Comparison of ENCODE assay signal across 12 mouse cellular contexts in genomic region chr3:131471836-131472235, GRCm38 (mm10). TPM values are rescaled to one million over a fixed set of nuclear protein-coding genes. Genes with fewer than 3 reads are reported as not detected.
DNase-seq lines count a peak whose midpoint lies in the region; ATAC-seq and TF ChIP-seq lines count a peak whose summit lies in the region.
"Had no signal": no experiment of that assay in that cellular context is flagged by ENCODE, and none has a peak within 500 bp of the region (broad histone marks: within the 10 kb centered on the region; RNA-seq: fewer than 3 reads in every experiment).

No protein-coding gene starts in this region.

- no peak overlapping the region for H3K4me3 ChIP-seq in left cerebral cortex, adult 2 months
- H3K4me3 ChIP-seq in bone marrow, adult 2 months (replicated peaks; ENCODE audit: control insufficient read depth, low read depth, low read length): no peak overlapping the region
- H3K4me3 ChIP-seq in hindbrain, embryonic 11.5 days (ENCODE audit: low read depth, low read length): no peak overlapping the region
- no peak overlapping the region for H3K4me3 ChIP-seq in midbrain, postnatal 0 days (ENCODE audit: low read depth, low read length)
- H3K4me3 ChIP-seq: stomach, embryonic 15.5 days had no signal

- 75% methylated on average over 6 of the region's 6 CpGs for WGBS in bone marrow, adult 2 months
- WGBS in hindbrain, embryonic 11.5 days: 46% methylated on average over 6 of the region's 6 CpGs
- 39% methylated on average over 6 of the region's 6 CpGs for WGBS in midbrain, postnatal 0 days

- no peaks in the 10 kb centered on the region for H3K9me3 ChIP-seq in hindbrain, embryonic 11.5 days (ENCODE audit: control insufficient read depth, low read length)
- H3K9me3 ChIP-seq in midbrain, postnatal 0 days (ENCODE audit: low read length): no peaks in the 10 kb centered on the region
- H3K9me3 ChIP-seq: stomach, embryonic 15.5 days had no signal

- peaks cover 11% of the 10 kb centered on the region for H3K4me1 ChIP-seq in bone marrow, adult 2 months (ENCODE audit: control insufficient read depth, insufficient read depth, low read length)
- no peaks in the 10 kb centered on the region; the same call in 1 of the 2 replicates for H3K4me1 ChIP-seq in hindbrain, embryonic 11.5 days (replicated peaks; ENCODE audit: control insufficient read depth, insufficient read depth, low read length)
- H3K4me1 ChIP-seq in midbrain, postnatal 0 days (ENCODE audit: insufficient read depth, low read length): 0 out of 2 replicates have a peak, but pooled peaks cover 3% of the 10 kb centered on the region
- H3K4me1 ChIP-seq: stomach, embryonic 15.5 days had no signal

- no peak overlapping the region for H3K9ac ChIP-seq in hindbrain, embryonic 11.5 days (ENCODE audit: low read depth, low read length)
- no peak overlapping the region for H3K9ac ChIP-seq in midbrain, postnatal 0 days (replicated peaks; ENCODE audit: low read length, poor library complexity, severe bottlenecking)
- H3K9ac ChIP-seq: stomach, embryonic 15.5 days had no signal

- no peak overlapping the region for H3K4me2 ChIP-seq in hindbrain, embryonic 11.5 days (replicated peaks; ENCODE audit: low read depth, low read length)
- no peak overlapping the region for H3K4me2 ChIP-seq in midbrain, postnatal 0 days (ENCODE audit: low read depth, low read length, poor library complexity, severe bottlenecking)
- H3K4me2 ChIP-seq: stomach, embryonic 15.5 days had no signal

- no peak overlapping the region for H3K27ac ChIP-seq in left cerebral cortex, adult 2 months
- H3K27ac ChIP-seq in bone marrow, adult 2 months (ENCODE audit: control insufficient read depth, insufficient read depth, low read depth, low read length, poor library complexity): peak overlapping the region; percentile 35
- H3K27ac ChIP-seq in hindbrain, embryonic 11.5 days (ENCODE audit: low read depth, low read length): no peak overlapping the region
- H3K27ac ChIP-seq in midbrain, postnatal 0 days (ENCODE audit: low read depth, low read length): no peak overlapping the region
- H3K27ac ChIP-seq: stomach, embryonic 15.5 days had no signal

- intact Hi-C loops in left cerebral cortex, adult 2 months (cut with DNase I): no loop called here
- intact Hi-C loops in left cerebral cortex, postnatal 14 days (cut with DNase I): no loop called here

- no peaks in the 10 kb centered on the region for H3K36me3 ChIP-seq in hindbrain, embryonic 11.5 days (ENCODE audit: control insufficient read depth, insufficient read depth, low read length)
- no peaks in the 10 kb centered on the region for H3K36me3 ChIP-seq in midbrain, postnatal 0 days (ENCODE audit: insufficient read depth, low read length)
- H3K36me3 ChIP-seq: stomach, embryonic 15.5 days had no signal

- peak; percentile 35 for TF ChIP-seq CTCF in left cerebral cortex, adult 2 months (IDR thresholded peaks at IDR 0.05)
- TF ChIP-seq CTCF in bone marrow, adult 2 months (IDR thresholded peaks at IDR 0.05; ENCODE audit: control insufficient read depth, insufficient read depth, low read length): no peak
- peak; percentile 51 for TF ChIP-seq CTCF in midbrain, postnatal 0 days (IDR thresholded peaks at IDR 0.05)

- ATAC-seq in hindbrain, embryonic 11.5 days (ENCODE audit: low FRiP score): peak; percentile 66
- ATAC-seq in midbrain, postnatal 0 days (ENCODE audit: low FRiP score): 0 out of 2 replicates have a peak, but pooled peaks have one; percentile 18

- H3K27me3 ChIP-seq in hindbrain, embryonic 11.5 days (ENCODE audit: control insufficient read depth, insufficient read depth, low read length): no peaks in the 10 kb centered on the region
- no peaks in the 10 kb centered on the region for H3K27me3 ChIP-seq in midbrain, postnatal 0 days (ENCODE audit: insufficient read depth, low read length)
- H3K27me3 ChIP-seq: stomach, embryonic 15.5 days had no signal

- DNase-seq in left cerebral cortex, adult 2 months (ENCODE audit: extremely low spot score in 1 of 2, low spot score in 2 of 2): no peak
- DNase-seq in left cerebral cortex, postnatal 14 days (ENCODE audit: low spot score in 2 of 2): no peak
- peak; percentile 33 for DNase-seq in hindbrain, embryonic 11.5 days (ENCODE audit: low spot score)
- DNase-seq in midbrain, postnatal 0 days (ENCODE audit: low spot score): no peak
- no peak for DNase-seq in spleen, postnatal 36 days (ENCODE audit: low spot score in 2 of 2)
- DNase-seq in cerebellum, postnatal 36 days: no peak
- no peak for DNase-seq in ovary, postnatal 10 days (ENCODE audit: low spot score)
- DNase-seq: cerebellum, adult 11 months; heart, postnatal 10 days; left cerebral cortex, postnatal 4 days had no signal

- TF ChIP-seq POLR2A in bone marrow, adult 2 months (IDR thresholded peaks at IDR 0.05; ENCODE audit: borderline replicate concordance, control insufficient read depth, low read depth, low read length): no peak

RNA-seq across cellular contexts. Expression of gene Sgms2, which starts 19.4 kb away (rescaled TPM):
- total RNA-seq in left cerebral cortex, adult 2 months (2021): 1 to 10 TPM; 2.3 to 3.6 TPM
- 1 to 10 TPM; 3.5 to 4.1 TPM for total RNA-seq in left cerebral cortex, postnatal 14 days (2021)
- polyA plus RNA-seq in bone marrow, adult 2 months (2011; ENCODE audit: insufficient read depth, insufficient read length, low replicate concordance, missing spikeins): 2.1 and 6.6 TPM in 2 replicates
- polyA plus RNA-seq in hindbrain, embryonic 11.5 days (2014; fragmentation: Nextera tagmentation; extraction: Ambion mirVana): 1.0 and 2.0 TPM in 2 replicates
- total RNA-seq in midbrain, postnatal 0 days (2014; rRNA removed): 6.0 and 10.6 TPM in 2 replicates
- polyA plus RNA-seq in midbrain, postnatal 0 days (2015; fragmentation: Nextera tagmentation; extraction: Ambion mirVana): 1.5 and 1.9 TPM in 2 replicates
